Mouse (Mus musculus) midbrain, embryonic 14.5 days (tissue): ENCODE data around the gene Ebf1. TPM values are rescaled to one million over a fixed set of nuclear protein-coding genes. Genes with fewer than 3 reads are reported as not detected.
A peak's percentile ranks its signal among the peaks of the same experiment; 100 is the strongest.

ENCODE experiments used
- ATAC-seq: fragments of 200-750 bp; cut with Nextera tagmentation; 2 replicates; pipeline ENCODE4 v1.8.0; 2017; ENCODE audit warnings: moderate number of reproducible peaks, moderate library complexity; ENCODE audit not compliant: low FRiP score, low TSS enrichment
- DNase-seq: peaks from one replicate; pipeline ENCODE4 v3.0.0-alpha.2; 2015
- H3K27ac ChIP-seq: fragments of 300-500 bp; sonication (generic); replicated peaks from 2 replicates; pipeline ENCODE4 v1.5.1; 2014; ENCODE audit warnings: mild to moderate bottlenecking, low read depth, low read length, moderate library complexity
- H3K27me3 ChIP-seq: fragments of 300-500 bp; sonication (generic); 2 replicates; pipeline ENCODE4 v1.6.1; 2014; ENCODE audit warnings: low read length, control low read depth, mixed read lengths; ENCODE audit not compliant: control insufficient read depth, insufficient read depth
- H3K36me3 ChIP-seq: fragments of 300-500 bp; sonication (generic); 2 replicates; pipeline ENCODE4 v1.6.1; 2014; ENCODE audit warnings: low read length, control low read depth; ENCODE audit not compliant: control insufficient read depth, insufficient read depth
- H3K4me1 ChIP-seq: fragments of 300-500 bp; sonication (generic); 2 replicates; pipeline ENCODE4 v1.6.1; 2014; ENCODE audit warnings: mild to moderate bottlenecking, antibody characterized with exemption, low read length, control low read depth; ENCODE audit not compliant: control insufficient read depth, insufficient read depth
- H3K4me2 ChIP-seq: fragments of 300-500 bp; sonication (generic); 2 replicates; pipeline ENCODE4 v1.6.1; 2014; ENCODE audit warnings: mild to moderate bottlenecking, low read length, moderate library complexity
- H3K4me3 ChIP-seq: fragments of 300-500 bp; sonication (generic); replicated peaks from 2 replicates; pipeline ENCODE4 v1.5.1; 2014; ENCODE audit warnings: low read depth, low read length
- H3K9ac ChIP-seq: fragments of 300-500 bp; sonication (generic); replicated peaks from 2 replicates; pipeline ENCODE4 v1.6.1; 2014; ENCODE audit warnings: mild to moderate bottlenecking, low read length, moderate library complexity
- H3K9me3 ChIP-seq: fragments of 300-500 bp; sonication (generic); 2 replicates; pipeline ENCODE4 v1.6.1; 2016; ENCODE audit warnings: low read length, control low read depth, mixed read lengths; ENCODE audit not compliant: control insufficient read depth
- WGBS: fragments of 180-500 bp; shearing (Covaris S2); extraction: QIAGEN DNeasy Blood & Tissue Kit; methylation state at CpG from one replicate; pipeline ENCODE4 v1.1.7; 2014; 5-methylcytosine and 5-hydroxymethylcytosine counted together
- polyA plus RNA-seq: library from polyadenylated mRNA; unstranded; fragments of >200 nt; fragmentation: Nextera tagmentation; extraction: Ambion mirVana; gene quantifications from 2 replicates; pipeline ENCODE4 v1.2.1, GENCODE M21; 2014

Ebf1 gene
- polyA plus RNA-seq, 1 experiment from 2014 or later = 112 TPM

DNA sequence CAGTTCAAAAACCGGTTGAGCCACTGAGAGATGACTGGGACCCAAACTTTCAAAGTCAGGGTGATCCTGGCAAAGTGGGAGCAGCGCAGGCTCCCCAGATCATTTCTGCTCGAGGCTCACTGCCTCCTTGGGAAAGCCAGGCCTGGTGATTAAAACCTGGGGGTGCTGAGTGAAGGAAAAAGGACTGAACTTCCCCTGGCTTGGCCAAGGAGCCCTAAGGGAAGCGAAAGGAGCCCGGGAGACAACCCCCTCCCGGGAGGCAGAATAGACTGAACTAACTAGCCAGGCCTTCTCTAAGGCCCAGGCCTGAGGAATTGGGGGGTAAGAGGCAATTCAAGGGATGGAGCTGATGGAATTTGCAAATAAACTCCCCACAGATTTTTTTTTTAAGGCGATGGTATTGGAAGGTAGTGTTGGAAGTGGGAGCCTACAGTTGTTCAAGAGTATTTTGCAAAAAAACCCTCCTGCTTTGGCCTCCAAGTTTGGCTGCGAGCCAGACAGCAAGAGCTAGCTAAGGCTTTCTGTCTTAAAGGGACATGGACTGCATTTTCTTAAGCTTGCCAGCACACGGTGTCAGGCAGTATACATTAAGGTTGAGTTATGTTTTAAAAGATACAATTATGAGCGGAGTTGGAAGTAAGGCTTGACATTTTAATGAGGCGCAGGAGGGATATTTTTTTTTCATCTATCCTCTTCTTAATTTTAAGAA lies 5.1 kb downstream of the Ebf1 start:
- no peak for ATAC-seq
- peak overlapping the region; percentile 29; the same call in 1 of the 2 replicates for H3K9ac ChIP-seq
- peak overlapping the region; percentile 64 for H3K4me3 ChIP-seq
- peak overlapping the region; percentile 55; the same call in 1 of the 2 replicates for H3K27ac ChIP-seq
- 21% methylated on average over 11 of the region's 11 CpGs for WGBS
- H3K4me1 ChIP-seq = peaks cover 27% of the 10 kb centered on the region; the same call in 1 of the 2 replicates
- H3K4me2 ChIP-seq = peak overlapping the region; percentile 84
- DNase-seq = peak; percentile 79
- H3K27me3 ChIP-seq = peaks cover 17% of the 10 kb centered on the region
- H3K36me3 ChIP-seq = no peaks in the 10 kb centered on the region
- H3K9me3 ChIP-seq = no peaks in the 10 kb centered on the region

DNA sequence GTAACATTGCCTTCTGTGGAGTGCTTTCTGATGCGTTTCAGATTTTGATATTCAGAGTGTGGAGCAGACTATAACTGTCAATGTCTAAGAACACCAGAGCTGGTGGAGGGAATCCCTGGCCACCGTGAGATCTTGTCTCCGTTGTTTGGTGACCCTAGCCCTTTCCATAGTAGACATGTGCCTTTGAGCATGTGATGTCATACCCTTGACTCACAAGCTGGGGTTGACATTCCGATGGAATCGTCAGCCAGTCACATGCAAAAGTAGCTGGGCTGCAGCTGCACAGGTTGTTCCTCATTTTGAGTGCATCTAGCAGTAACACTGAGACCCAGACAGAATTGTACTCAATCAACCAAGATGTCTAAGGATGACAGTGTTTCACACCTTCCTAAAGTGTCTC lies 7.4 kb downstream of the Ebf1 start:
- H3K27ac ChIP-seq = no peak overlapping the region
- peaks cover 34% of the 10 kb centered on the region; the same call in 1 of the 2 replicates for H3K4me1 ChIP-seq
- no peak for DNase-seq
- H3K9me3 ChIP-seq = no peaks in the 10 kb centered on the region
- ATAC-seq = no peak
- peak overlapping the region; percentile 19 for H3K4me2 ChIP-seq
- H3K36me3 ChIP-seq = no peaks in the 10 kb centered on the region
- 71% methylated on average over 5 of the region's 5 CpGs for WGBS
- no peak overlapping the region for H3K4me3 ChIP-seq
- no peak overlapping the region for H3K9ac ChIP-seq
- peaks cover 17% of the 10 kb centered on the region for H3K27me3 ChIP-seq

DNA sequence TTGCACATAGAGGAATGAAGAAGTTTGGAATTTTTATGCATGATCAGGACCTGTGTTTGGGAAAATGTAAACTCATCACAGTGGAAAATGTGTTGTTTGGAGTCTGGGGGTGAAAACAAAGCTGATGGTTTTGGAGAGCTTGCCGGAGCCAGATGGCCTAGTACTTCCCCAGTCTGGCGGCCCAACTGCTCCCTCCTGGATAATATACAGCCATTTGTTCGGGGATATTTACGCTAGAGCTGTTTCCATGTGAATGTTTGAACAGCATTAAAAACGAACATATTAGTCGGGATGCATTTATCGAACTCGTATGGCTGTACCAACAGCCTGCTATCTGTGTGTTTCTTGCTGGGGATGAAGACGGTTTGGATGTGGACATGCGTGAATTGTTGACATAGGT lies 8.9 kb downstream of the Ebf1 start:
- peak overlapping the region; percentile 21; the same call in 1 of the 2 replicates for H3K27ac ChIP-seq
- H3K36me3 ChIP-seq = no peaks in the 10 kb centered on the region
- peak overlapping the region; percentile 12; the same call in 1 of the 2 replicates for H3K4me3 ChIP-seq
- no peak overlapping the region for H3K9ac ChIP-seq
- WGBS = 74% methylated on average over 10 of the region's 10 CpGs
- no peak for ATAC-seq
- H3K4me2 ChIP-seq = peak overlapping the region; percentile 39
- DNase-seq = no peak
- peaks cover 28% of the 10 kb centered on the region; the same call in 1 of the 2 replicates for H3K4me1 ChIP-seq
- peaks cover 11% of the 10 kb centered on the region for H3K27me3 ChIP-seq
- no peaks in the 10 kb centered on the region for H3K9me3 ChIP-seq

DNA sequence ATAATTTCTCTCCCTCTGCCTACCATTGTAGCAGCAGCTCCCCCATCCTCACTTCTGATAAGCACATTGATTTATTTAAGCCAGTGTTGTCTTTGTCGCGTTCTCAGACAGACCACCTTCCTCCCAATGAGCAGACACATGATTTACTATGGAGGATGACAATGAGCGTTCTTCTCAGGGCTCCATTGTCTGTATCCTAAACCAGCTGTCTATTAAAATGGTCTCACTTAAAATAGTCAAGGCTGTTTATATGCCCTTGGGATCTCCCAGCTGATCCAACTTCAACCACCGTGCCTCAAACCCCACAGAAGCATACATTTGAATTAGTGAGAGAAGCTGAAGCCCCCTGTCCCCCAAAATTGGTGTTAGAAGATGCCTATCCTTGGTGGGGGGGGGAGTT lies 11.3 kb downstream of the Ebf1 start:
- Histone ChIP-seq H3K27ac (no peak overlapping the region), H3K36me3 (no peaks in the 10 kb centered on the region; the same call in 1 of the 2 replicates), H3K9me3 (no peaks in the 10 kb centered on the region), H3K27me3 (no peaks in the 10 kb centered on the region), H3K4me1 (peaks cover 27% of the 10 kb centered on the region), H3K4me2 (no peak overlapping the region; the same call in 1 of the 2 replicates), H3K4me3 (no peak overlapping the region), H3K9ac (no peak overlapping the region)
- DNase-seq = no peak
- WGBS = 29% methylated on average over 4 of the region's 4 CpGs
- no peak for ATAC-seq

DNA sequence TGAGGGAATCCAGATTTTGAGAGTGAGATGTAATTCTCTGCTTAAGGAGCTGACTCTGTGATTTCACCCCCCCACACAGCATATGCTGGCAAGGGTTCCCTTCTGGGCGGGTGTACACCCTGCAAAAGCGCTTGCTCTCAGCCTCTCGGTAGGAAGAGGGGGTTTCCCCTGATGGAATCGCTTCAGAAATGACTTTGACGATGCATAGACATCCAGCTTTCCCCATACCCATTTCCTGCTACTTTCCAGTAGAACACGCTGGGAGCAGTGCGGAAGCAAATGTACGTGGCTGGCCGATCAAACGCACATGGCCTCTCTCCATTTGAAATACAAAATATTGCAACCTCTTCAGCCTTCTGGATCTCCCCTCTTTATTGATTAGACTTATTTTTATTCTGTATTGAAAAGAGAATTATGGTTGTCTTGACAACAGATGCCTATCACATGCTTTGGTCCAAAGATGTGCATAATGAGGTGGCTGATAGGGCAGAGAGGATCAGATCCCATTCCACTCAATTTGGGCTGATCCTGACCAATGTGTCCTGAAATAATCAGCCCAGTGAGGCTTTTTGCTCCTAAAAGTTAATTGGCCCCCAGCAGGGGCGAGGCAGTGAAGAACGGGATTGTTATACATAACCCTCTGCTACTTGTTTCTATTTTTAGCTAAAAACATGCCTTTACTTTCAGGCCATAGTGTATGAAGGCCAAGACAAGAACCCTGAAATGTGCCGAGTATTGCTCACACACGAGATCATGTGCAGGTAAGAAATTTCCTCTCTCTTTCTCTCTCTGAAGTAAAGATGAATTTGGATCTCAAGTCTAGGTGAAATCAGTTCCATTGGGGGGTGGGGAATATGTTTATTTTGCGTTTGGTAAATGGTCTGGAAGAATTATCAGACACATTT lies 15.2 kb downstream of the Ebf1 start:
- ATAC-seq (no peak), DNase-seq (no peak)
- no peak overlapping the region for H3K4me3 ChIP-seq
- no peaks in the 10 kb centered on the region for H3K9me3 ChIP-seq
- no peak overlapping the region for H3K9ac ChIP-seq
- H3K36me3 ChIP-seq = no peaks in the 10 kb centered on the region; the same call in 1 of the 2 replicates
- H3K4me2 ChIP-seq = no peak overlapping the region
- no peak overlapping the region for H3K27ac ChIP-seq
- H3K4me1 ChIP-seq = peaks cover 31% of the 10 kb centered on the region
- no peaks in the 10 kb centered on the region for H3K27me3 ChIP-seq
- 79% methylated on average over 15 of the region's 15 CpGs for WGBS

DNA sequence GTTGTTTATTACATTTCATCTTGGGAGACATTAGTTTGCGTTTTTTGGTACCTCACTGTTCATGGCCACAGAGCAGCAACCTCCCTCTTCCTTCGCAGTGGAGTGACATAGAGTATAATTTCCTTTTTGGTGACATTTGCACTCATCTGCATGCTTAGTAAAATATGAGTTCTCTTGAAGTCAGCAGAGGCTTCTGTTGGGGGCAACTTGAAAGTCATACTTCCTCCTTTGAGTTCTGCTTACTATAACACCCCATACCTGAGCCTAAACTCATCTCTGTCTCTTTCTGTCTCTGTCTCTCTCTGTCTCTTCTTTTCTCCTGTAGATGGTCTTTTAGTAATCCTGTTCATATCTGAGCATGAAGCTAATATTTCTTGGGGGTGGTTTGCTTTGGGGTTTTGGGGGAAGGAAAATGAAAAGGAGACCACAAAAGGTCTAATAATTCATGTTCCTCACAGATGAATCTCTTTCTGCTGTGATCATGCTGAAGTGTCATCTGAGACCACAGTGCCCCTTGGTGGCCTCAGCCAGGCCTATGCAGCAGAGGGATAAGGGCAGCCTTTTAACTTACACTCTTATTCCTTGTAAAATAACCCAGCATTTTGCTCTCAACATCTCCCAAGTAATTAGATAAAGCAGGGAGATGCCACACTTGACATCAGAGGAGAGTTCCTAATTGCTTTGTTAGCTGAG lies 16.0 kb downstream of the Ebf1 start:
- 87% methylated on average over 2 of the region's 2 CpGs for WGBS
- Histone ChIP-seq H3K27ac (no peak overlapping the region), H3K4me2 (no peak overlapping the region), H3K9ac (no peak overlapping the region), H3K4me1 (peaks cover 29% of the 10 kb centered on the region), H3K27me3 (no peaks in the 10 kb centered on the region), H3K4me3 (no peak overlapping the region), H3K36me3 (no peaks in the 10 kb centered on the region; the same call in 1 of the 2 replicates), H3K9me3 (no peaks in the 10 kb centered on the region)
- no peak for ATAC-seq
- no peak for DNase-seq

DNA sequence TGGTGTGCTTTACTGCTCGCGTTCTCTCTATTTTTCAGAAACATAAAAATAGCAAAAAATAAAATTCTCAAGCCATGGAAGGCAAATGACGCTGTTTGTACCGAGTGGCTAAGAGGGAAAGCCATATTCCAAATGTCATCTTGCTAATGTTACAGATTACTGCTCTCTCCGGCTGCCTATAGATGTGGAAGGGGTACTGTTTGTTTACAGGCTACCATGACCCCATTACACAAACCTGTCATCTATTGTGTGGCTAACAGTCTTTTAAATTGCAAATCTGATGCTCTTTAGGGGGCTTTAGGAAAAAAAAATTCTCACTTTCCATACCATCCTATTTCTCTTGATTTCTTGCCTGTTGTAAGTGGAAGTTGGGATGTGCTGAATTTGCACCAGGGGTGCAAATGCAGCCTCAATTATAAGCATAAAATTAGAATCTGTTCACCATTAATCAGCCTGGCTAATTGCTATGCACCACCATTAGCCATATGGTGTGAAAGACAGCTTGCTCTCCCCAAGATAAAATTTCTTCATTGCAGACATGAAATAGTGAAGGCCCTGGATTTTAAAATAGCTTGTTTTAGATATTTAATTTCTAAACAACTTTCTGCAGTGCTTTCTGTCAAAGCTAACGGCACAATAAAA lies 17.6 kb downstream of the Ebf1 start:
- H3K4me2 ChIP-seq = no peak overlapping the region
- no peaks in the 10 kb centered on the region for H3K9me3 ChIP-seq
- WGBS = 71% methylated on average over 6 of the region's 6 CpGs
- peak overlapping the region; percentile 37; the same call in 1 of the 2 replicates for H3K27ac ChIP-seq
- no peaks in the 10 kb centered on the region for H3K27me3 ChIP-seq
- H3K4me1 ChIP-seq = peaks cover 24% of the 10 kb centered on the region
- H3K9ac ChIP-seq = no peak overlapping the region
- no peak overlapping the region for H3K4me3 ChIP-seq
- no peak for ATAC-seq
- no peaks in the 10 kb centered on the region; the same call in 1 of the 2 replicates for H3K36me3 ChIP-seq
- DNase-seq = no peak

DNA sequence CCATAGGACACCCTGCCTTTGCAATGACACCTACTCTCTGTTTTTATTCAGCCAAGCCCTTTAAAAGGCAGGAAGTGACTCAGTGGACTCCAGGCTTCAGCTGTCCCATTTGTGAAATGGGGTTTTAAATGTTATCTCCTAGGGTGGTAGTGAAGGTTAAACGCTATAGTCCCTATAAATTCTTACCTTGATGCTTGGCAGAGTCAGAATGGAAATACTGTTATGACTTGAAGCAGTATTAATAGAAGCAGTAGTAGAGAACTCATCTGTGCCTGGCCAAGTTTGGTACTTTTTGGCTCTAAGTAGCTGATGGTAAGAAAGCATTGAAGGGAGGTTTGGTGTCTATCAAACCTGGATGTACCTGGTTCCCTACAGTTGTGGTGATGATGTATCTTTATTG lies 19.1 kb downstream of the Ebf1 start:
- Histone ChIP-seq H3K27me3 (no peaks in the 10 kb centered on the region), H3K36me3 (no peaks in the 10 kb centered on the region; the same call in 1 of the 2 replicates), H3K9ac (no peak overlapping the region), H3K4me2 (no peak overlapping the region), H3K4me3 (no peak overlapping the region), H3K4me1 (peaks cover 22% of the 10 kb centered on the region), H3K9me3 (no peaks in the 10 kb centered on the region), H3K27ac (no peak overlapping the region)
- ATAC-seq (no peak), DNase-seq (no peak)
- WGBS = 85% methylated on average over 1 of the region's 1 CpGs
